Mouse (Mus musculus): ENCODE data around the gene Fgb. TPM values are rescaled to one million over a fixed set of nuclear protein-coding genes. Genes with fewer than 3 reads are reported as not detected.

Fgb gene
- polyA plus RNA-seq, 1 experiment from 2014 or later = 0.49 TPM

DNA sequence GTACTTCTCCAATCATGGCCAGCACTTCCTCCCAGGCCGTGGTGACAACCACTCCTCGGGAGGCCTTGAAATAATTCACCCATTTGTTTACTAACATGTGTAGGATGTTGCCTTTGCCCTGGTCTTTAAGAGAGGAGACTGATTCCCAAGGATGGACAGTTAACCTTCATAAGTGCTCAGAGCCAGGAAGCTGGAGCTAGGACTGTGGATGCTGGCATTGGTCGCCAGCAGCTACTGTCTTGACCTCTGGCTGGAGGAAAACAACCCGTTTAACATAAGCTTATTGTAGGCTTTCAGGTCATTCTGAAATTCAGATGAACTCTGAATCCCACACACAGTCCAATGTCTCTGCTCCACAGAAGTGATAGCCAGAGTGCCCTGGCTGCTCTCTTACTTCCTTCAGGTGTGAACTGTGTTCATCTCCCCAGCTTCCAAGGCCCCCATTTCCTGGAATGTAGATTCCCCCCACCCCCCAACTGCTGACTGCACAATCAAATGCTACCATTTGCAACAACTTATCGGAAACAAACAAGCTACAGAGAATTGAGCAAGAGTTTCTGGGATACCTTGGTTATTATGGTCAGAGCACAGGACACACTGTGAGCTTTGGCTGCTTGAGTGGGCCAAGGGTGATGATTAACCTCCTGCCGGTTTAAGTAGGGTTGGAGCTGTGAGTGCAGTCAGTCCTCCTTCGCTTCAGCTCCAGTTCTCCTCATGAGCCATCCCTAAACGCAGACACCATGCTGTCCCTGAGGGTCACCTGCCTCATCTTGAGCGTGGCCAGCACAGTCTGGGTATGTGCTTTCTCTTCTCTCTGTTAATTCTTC is 24.0 kb downstream of the Fgb start, which contains the start of gene Fga:
TSS of gene Fga (plus strand) at position 602 of the 827 bp plus-strand sequence.
- Histone ChIP-seq H3K27ac (no peak within 1 kb of the TSS), H3K27me3 (no peaks in the 10 kb centered on the region), H3K36me3 (no peaks in the 10 kb centered on the region), H3K4me1 (no peaks in the 10 kb centered on the region), H3K4me3 (no peak within 1 kb of the TSS), H3K9ac (no peak within 1 kb of the TSS), H3K9me3 (no peaks in the 10 kb centered on the region), H3K4me2 (no peak within 1 kb of the TSS)
- WGBS = 56% methylated on average over 9 of the region's 9 CpGs
- ATAC-seq (ENCODE audit: borderline replicate concordance, extremely low read depth, low FRiP score, low TSS enrichment) = no peak

- ATAC-seq (ENCODE audit: borderline replicate concordance, extremely low read depth, low FRiP score, low TSS enrichment) = no peak
- H3K36me3 ChIP-seq = no peaks in the 10 kb centered on the region
- H3K27ac ChIP-seq = no peak overlapping the region
- H3K4me2 ChIP-seq = no peak overlapping the region
- no peaks in the 10 kb centered on the region for H3K27me3 ChIP-seq
- 80% methylated on average over 6 of the region's 6 CpGs for WGBS
- H3K9ac ChIP-seq = no peak overlapping the region
- no peaks in the 10 kb centered on the region for H3K4me1 ChIP-seq
- no peak overlapping the region for H3K4me3 ChIP-seq
- H3K9me3 ChIP-seq = no peaks in the 10 kb centered on the region
Observed at GRCm38 (mm10) chr3:83025036-83025435, 24.6 kb downstream of the Fgb start.

- H3K27me3 ChIP-seq = no peaks in the 10 kb centered on the region
- WGBS = 75% methylated on average over 5 of the region's 5 CpGs
- no peaks in the 10 kb centered on the region for H3K36me3 ChIP-seq
- no peak overlapping the region for H3K4me2 ChIP-seq
- H3K9ac ChIP-seq = no peak overlapping the region
- no peaks in the 10 kb centered on the region for H3K4me1 ChIP-seq
- no peak overlapping the region for H3K4me3 ChIP-seq
- H3K27ac ChIP-seq = no peak overlapping the region
- no peak for ATAC-seq (ENCODE audit: borderline replicate concordance, extremely low read depth, low FRiP score, low TSS enrichment)
- no peaks in the 10 kb centered on the region for H3K9me3 ChIP-seq
Observed at GRCm38 (mm10) chr3:83021176-83021575, 28.5 kb downstream of the Fgb start.

- no peak for ATAC-seq (ENCODE audit: borderline replicate concordance, extremely low read depth, low FRiP score, low TSS enrichment)
- no peak overlapping the region for H3K4me3 ChIP-seq
- no peaks in the 10 kb centered on the region for H3K27me3 ChIP-seq
- no peak overlapping the region for H3K9ac ChIP-seq
- H3K4me2 ChIP-seq = no peak overlapping the region
- H3K9me3 ChIP-seq = no peaks in the 10 kb centered on the region
- H3K27ac ChIP-seq = no peak overlapping the region
- H3K4me1 ChIP-seq = no peaks in the 10 kb centered on the region
- WGBS = 51% methylated on average over 2 of the region's 2 CpGs
- H3K36me3 ChIP-seq = no peaks in the 10 kb centered on the region
Observed at GRCm38 (mm10) chr3:83020387-83020786, 29.3 kb downstream of the Fgb start.

DNA sequence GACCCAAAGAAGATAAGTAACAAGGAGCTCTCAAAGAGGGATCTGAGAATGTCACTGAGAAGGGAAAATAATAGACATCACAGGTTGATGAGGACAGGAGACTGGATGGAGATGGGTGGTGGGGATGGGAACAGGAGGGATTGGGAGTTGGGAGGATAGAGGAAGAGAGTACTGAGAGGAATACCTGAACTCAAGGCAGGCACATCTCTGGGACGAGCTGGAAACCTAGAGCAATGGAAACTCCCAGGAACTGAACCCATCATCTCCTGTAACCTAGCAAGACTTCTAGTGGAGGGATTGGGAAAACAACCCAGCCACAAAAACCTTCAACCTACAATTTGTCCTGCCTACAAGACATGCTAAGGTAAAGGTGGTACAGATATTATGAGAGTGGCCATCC is 33.4 kb downstream of the Fgb start:
- H3K4me3 ChIP-seq = no peak overlapping the region
- H3K4me1 ChIP-seq = no peaks in the 10 kb centered on the region
- no peak overlapping the region for H3K4me2 ChIP-seq
- H3K27me3 ChIP-seq = no peaks in the 10 kb centered on the region
- no peak for ATAC-seq (ENCODE audit: borderline replicate concordance, extremely low read depth, low FRiP score, low TSS enrichment)
- H3K9me3 ChIP-seq = no peaks in the 10 kb centered on the region
- WGBS = 73% methylated on average over 1 of the region's 1 CpGs
- no peaks in the 10 kb centered on the region for H3K36me3 ChIP-seq
- H3K9ac ChIP-seq = no peak overlapping the region
- H3K27ac ChIP-seq = no peak overlapping the region

GRCm38 (mm10) chr3:83013951-83014350 is 35.7 kb downstream of the Fgb start:
- no peak for ATAC-seq (ENCODE audit: borderline replicate concordance, extremely low read depth, low FRiP score, low TSS enrichment)
- no peaks in the 10 kb centered on the region for H3K9me3 ChIP-seq
- no peak overlapping the region for H3K4me3 ChIP-seq
- no peak overlapping the region for H3K9ac ChIP-seq
- H3K36me3 ChIP-seq = no peaks in the 10 kb centered on the region
- 83% methylated on average over 10 of the region's 10 CpGs for WGBS
- H3K4me2 ChIP-seq = no peak overlapping the region
- H3K4me1 ChIP-seq = no peaks in the 10 kb centered on the region
- no peaks in the 10 kb centered on the region for H3K27me3 ChIP-seq
- H3K27ac ChIP-seq = no peak overlapping the region

DNA sequence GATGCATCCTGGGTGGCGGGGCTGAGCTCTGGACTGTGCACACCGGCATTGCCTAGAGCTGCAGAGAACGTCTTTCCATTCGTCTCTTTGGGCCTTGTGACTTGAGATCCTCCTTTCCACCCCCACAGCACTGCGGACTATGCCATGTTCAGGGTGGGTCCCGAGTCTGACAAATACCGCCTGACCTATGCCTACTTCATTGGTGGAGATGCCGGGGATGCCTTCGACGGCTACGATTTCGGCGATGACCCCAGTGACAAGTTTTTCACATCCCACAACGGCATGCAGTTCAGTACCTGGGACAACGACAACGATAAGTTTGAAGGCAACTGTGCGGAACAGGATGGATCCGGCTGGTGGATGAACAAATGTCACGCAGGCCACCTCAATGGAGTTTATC is 37.0 kb downstream of the Fgb start:
- H3K27me3 ChIP-seq = no peaks in the 10 kb centered on the region
- no peak overlapping the region for H3K4me2 ChIP-seq
- no peak overlapping the region for H3K27ac ChIP-seq
- H3K36me3 ChIP-seq = no peaks in the 10 kb centered on the region
- H3K9ac ChIP-seq = no peak overlapping the region
- H3K4me3 ChIP-seq = no peak overlapping the region
- no peaks in the 10 kb centered on the region for H3K4me1 ChIP-seq
- H3K9me3 ChIP-seq = no peaks in the 10 kb centered on the region
- no peak for ATAC-seq (ENCODE audit: borderline replicate concordance, extremely low read depth, low FRiP score, low TSS enrichment)
- 87% methylated on average over 19 of the region's 19 CpGs for WGBS

DNA sequence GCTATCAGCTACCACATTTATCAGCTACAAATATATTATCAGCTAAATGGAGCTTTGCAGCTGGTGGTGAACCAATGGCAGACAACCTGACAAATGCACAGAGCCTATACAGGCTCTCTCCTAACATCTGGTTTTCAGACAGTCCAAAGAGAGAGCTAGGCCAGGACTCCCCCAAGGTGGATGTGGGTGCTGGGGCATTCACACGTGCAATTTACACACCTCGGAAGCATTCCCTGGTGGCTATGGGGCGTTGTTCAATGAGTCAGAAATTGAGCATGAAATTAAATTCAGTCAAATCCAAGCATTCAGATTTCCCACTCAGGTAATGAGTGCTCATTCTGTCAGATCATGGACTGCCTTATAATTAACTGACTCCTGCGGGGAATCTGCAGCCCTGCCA is 38.1 kb downstream of the Fgb start:
- no peaks in the 10 kb centered on the region for H3K9me3 ChIP-seq
- H3K4me3 ChIP-seq = no peak overlapping the region
- H3K4me2 ChIP-seq = no peak overlapping the region
- no peaks in the 10 kb centered on the region for H3K4me1 ChIP-seq
- no peaks in the 10 kb centered on the region for H3K27me3 ChIP-seq
- no peak overlapping the region for H3K9ac ChIP-seq
- WGBS = 78% methylated on average over 4 of the region's 4 CpGs
- ATAC-seq (ENCODE audit: borderline replicate concordance, extremely low read depth, low FRiP score, low TSS enrichment) = no peak
- no peaks in the 10 kb centered on the region for H3K36me3 ChIP-seq
- H3K27ac ChIP-seq = no peak overlapping the region

- H3K9ac ChIP-seq = no peak overlapping the region
- H3K4me1 ChIP-seq = no peaks in the 10 kb centered on the region
- no peak for ATAC-seq (ENCODE audit: borderline replicate concordance, extremely low read depth, low FRiP score, low TSS enrichment)
- WGBS = 72% methylated on average over 4 of the region's 4 CpGs
- H3K4me3 ChIP-seq = no peak overlapping the region
- H3K4me2 ChIP-seq = no peak overlapping the region
- H3K27me3 ChIP-seq = no peaks in the 10 kb centered on the region
- H3K27ac ChIP-seq = no peak overlapping the region
- no peaks in the 10 kb centered on the region for H3K36me3 ChIP-seq
- no peaks in the 10 kb centered on the region for H3K9me3 ChIP-seq
Observed at GRCm38 (mm10) chr3:83011136-83011535, 38.5 kb downstream of the Fgb start.

DNA sequence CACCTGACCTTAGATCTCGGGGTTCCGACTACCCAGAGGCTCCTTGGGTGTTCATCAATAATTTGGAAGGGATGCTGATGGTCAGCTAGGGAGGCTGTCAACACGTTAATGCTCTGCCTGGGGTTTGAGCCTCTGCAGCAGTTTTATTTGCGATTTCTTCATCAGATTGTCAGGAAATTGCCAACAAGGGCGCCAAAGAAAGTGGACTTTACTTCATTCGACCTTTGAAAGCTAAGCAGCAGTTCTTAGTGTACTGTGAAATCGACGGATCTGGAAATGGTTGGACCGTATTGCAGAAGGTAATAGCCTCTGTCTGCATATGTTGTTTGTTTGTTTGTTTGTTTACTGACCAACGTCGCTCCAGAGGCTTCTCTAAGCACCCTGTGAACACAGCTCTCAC is 39.4 kb downstream of the Fgb start:
- whole genome bisulfite sequencing = 60% methylated on average over 11 of the region's 11 CpGs
- no peak for ATAC-seq (ENCODE audit: borderline replicate concordance, extremely low read depth, low FRiP score, low TSS enrichment)
- Histone ChIP-seq H3K27ac (no peak overlapping the region), H3K4me1 (no peaks in the 10 kb centered on the region), H3K4me3 (no peak overlapping the region), H3K27me3 (no peaks in the 10 kb centered on the region), H3K9ac (no peak overlapping the region), H3K36me3 (no peaks in the 10 kb centered on the region), H3K4me2 (no peak overlapping the region), H3K9me3 (no peaks in the 10 kb centered on the region)

GRCm38 (mm10) chr3:83007557-83007956 is 42.1 kb downstream of the Fgb start, which contains the start of gene Fgg:
TSS of gene Fgg (plus strand) at chr3:83007724.
- ATAC-seq (ENCODE audit: borderline replicate concordance, extremely low read depth, low FRiP score, low TSS enrichment) = no peak
- Histone ChIP-seq H3K9me3 (no peaks in the 10 kb centered on the region), H3K4me3 (no peak within 1 kb of the TSS), H3K4me2 (no peak within 1 kb of the TSS), H3K27ac (no peak within 1 kb of the TSS), H3K27me3 (no peaks in the 10 kb centered on the region), H3K9ac (no peak within 1 kb of the TSS), H3K4me1 (no peaks in the 10 kb centered on the region), H3K36me3 (no peaks in the 10 kb centered on the region)
- WGBS = 24% methylated on average over 7 of the region's 7 CpGs

DNA sequence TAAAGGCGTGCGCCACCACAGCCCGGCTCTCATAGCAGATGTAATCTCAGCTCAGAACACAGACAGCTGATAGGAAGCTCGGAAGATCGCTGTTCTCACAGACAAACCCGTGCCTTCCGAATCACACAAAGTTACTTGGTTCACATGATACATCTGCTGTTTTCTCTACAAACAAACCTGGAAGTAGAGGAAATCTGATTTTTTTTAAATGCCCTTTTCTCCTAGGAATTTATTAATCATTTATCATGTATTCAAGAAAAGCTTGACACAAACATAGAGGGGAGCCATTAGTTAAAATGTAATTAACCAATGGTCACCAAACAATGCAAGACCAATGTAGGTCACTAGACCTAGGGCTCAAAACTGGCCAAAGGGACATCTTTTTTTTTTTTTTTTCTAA is 44.9 kb downstream of the Fgb start:
- no peak overlapping the region for H3K27ac ChIP-seq
- no peaks in the 10 kb centered on the region for H3K4me1 ChIP-seq
- no peaks in the 10 kb centered on the region for H3K9me3 ChIP-seq
- H3K36me3 ChIP-seq = no peaks in the 10 kb centered on the region
- H3K9ac ChIP-seq = no peak overlapping the region
- ATAC-seq (ENCODE audit: borderline replicate concordance, extremely low read depth, low FRiP score, low TSS enrichment) = no peak
- H3K27me3 ChIP-seq = no peaks in the 10 kb centered on the region
- no peak overlapping the region for H3K4me3 ChIP-seq
- WGBS = 91% methylated on average over 7 of the region's 7 CpGs
- H3K4me2 ChIP-seq = no peak overlapping the region
